Mouse (Mus musculus) spleen, postnatal 14 days (tissue): ENCODE data around the gene Zswim8.
"Not testable (repeated sequence)": the region's sequence is repeated elsewhere in the genome, so short reads cannot be mapped to it uniquely, and the experiment has no call there.

ENCODE experiments used
- DNase-seq, 2 experiments: peaks; one replicate each; pipeline ENCODE4 v3.0.0; 2021 to 2022; ENCODE audit warnings: low spot score in 2 of 2

Zswim8 gene

GRCm38 (mm10) chr14:20693589-20694101 lies 13.7 kb upstream of the Zswim8 start:
- no peak for DNase-seq

GRCm38 (mm10) chr14:20694185-20694883 lies 13.0 kb upstream of the Zswim8 start:
- DNase-seq: no peak

GRCm38 (mm10) chr14:20694884-20695760 lies 12.2 kb upstream of the Zswim8 start, which contains the start of gene Fut11:
Gene Fut11 (plus strand): TSS chr14:20694968.
- DNase-seq: peak; percentile 70 to 72

DNA sequence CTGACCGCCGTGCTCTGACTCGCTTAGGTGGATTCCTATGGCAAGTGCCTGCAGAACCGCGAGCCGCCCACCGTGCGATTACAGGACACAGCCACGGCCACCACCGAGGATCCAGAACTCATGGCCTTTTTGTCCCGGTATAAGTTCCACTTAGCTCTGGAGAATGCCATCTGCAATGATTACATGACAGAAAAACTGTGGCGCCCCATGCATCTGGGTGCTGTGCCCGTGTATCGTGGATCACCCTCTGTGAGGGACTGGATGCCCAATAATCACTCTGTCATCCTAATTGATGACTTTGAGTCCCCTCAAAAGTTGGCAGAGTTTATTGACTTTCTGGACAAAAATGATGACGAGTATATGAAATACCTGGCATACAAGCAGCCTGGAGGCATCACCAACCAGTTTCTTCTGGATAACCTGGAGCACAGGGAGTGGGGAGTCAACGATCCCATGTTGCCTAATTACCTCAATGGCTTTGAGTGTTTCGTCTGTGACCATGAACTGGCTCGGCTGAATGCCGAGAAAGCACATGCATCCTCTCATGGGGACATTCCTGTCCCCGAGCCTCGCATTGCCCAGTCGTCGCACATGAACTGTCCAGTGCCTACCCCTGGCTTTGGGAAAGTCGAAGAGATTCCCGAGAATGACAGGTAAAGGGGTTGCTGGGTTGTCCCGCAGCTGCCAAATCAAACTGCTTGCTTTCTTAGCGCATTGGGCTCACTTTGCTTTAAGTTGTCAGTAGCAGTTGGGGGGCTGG lies 11.4 kb upstream of the Zswim8 start:
- DNase-seq: no peak

DNA sequence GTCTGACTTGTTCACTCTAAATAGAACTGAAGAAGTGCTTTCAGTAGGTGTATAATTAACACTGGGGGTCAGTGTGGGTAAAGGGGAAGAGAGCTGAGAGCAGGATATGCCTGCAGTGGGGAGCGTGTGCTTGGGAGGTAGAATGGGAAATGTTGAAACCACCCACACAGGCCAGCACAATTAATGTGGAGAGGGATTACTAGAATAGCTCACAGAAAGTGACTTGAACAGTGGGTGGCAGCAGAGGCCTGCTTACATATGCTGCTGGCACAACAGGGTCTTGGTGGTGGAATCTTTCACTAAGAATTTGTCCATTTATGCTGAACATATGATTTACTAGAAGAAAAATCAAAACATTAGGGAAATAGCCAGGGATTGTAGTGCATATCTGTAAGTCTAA lies 10.4 kb upstream of the Zswim8 start:
- no peak for DNase-seq

DNA sequence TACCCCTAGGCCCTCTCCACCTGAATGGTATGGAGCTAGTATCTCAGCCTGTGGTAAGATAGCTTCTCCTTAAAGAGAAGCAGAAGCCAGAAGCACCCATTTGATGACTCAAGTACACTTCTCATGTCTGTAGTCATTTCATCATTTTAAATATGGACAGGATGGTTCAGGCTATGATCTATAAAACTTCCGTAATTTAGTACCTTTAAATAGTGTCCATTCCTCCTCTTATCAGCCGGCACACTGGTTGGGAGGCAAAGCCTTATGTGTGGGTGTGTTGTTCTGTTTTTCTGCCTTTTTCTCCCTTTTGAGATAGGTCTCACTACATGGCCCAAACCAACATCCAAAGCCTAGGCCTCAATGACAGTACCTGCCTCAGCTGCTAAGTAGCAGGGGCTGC lies 8.8 kb upstream of the Zswim8 start:
- DNase-seq: no peak

DNA sequence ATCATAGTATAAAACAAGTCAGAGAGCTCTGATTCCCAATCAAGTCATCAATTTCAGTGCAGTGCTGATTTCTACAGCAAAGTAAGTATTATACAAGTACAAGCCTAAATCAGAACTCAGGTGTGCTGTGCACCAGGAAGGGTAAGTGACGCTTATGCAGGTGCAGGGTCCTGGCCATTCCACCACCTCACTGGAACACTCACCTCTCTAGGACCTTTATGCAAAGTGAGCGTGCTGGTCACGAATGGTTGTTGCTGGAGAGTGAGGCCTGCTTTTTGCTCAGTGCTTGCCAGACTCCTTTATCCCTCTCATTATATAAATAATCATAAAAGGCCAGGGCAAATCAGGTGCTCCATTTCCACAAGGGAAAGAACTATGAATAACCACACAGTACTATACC lies 7.0 kb upstream of the Zswim8 start:
- DNase-seq: no peak

DNA sequence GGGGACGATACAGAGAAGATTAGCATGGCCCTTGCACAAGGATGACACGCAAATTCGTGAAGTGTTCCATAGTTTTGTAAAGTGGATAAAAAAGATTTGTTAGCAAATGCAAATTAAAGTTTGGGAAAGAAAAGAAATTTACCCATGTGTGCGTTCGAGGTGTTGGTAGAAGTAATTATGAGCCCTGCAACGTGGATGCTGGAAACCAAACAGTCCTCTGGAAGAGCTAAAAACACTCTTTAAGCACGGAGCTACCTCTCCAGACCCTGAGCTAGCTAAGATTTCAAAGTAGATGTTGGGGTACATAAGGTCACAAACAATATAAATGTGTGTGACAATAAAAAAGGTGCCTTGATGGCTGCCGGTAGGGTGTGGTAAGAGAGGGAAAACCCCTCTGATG lies 5.8 kb upstream of the Zswim8 start:
- no peak for DNase-seq

DNA sequence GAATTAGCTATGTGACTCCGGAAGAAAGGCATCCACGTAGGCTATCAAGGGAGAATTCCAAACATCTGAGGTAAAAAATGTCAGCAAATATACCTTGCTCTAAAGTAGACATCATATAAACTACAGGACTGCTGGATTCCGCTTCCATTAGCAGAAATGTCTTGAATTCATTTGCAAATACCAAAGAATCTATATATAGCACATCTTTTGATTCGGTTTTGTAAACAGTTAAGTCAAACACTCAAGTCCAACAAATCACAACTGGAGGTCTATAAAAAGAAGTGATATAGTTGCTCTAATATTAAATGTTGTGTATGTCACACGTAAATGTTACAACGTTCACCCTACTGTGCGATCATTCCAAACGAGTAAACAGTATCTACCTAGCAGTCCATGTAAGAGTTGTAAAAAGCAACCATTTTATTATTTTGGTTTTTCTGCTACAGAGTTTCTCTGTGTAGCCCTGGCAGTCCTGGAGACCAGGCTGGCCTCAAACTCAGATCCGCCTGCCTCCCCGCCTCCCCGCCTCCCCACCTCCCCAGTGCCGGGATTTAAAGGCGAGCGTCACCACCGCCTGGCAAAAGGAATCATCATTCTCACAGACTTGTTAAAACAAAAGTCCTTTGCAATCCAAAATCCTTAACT lies 5.1 kb upstream of the Zswim8 start:
- DNase-seq: no peak

DNA sequence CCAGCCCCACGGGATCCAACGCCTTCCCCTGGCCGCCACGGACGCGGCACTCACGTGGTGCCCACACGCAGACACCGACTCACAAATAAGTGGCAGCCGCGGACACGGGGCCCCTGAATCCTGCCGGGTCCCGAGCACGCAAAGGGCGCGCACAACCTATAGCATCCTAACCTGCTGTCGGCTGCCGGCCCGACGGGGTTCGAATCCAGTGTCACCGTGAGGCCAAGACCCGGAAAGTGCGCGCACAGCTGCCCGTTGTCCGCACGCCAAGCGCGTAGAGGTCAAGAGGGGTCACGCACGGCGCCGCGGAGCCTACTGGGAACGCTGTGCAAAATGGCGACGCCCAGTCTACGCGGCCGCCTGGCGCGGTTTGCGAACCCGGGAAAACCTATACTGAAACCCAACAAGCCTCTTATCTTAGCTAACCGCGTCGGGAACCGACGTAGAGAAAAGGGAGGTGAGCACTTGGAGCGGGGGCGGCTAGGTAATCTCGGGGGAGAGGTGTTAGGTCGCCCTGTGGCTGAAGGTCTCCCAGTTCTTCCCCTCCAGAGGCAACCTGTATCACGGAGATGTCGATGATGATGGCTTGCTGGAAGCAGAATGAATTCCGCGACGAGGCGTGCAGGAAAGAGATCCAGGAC lies 4.5 kb upstream of the Zswim8 start, which contains the start of gene Chchd1:
Gene Chchd1 (plus strand): TSS at position 266 of the 641 bp plus-strand sequence.
- peak; percentile 77 to 88 for DNase-seq

DNA sequence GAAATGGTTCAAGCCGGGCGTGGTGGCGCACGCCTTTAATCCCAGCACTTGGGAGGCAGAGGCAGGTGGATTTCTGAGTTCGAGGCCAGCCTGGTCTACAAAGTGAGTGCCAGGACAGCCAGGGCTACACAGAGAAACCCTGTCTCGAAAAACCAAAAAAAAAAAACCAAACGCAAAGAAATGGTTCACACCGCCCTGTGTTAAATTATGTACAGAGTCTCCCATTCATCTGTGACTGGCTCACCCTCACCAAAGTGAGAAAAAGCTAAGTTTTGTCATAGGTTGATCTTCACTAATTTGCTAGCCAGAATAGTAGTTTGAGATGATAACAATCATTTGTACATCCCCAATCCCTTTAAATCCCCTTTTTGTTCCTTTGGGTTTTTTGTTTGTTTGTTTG lies 3.9 kb upstream of the Zswim8 start:
- DNase-seq: not testable (repeated sequence)

DNA sequence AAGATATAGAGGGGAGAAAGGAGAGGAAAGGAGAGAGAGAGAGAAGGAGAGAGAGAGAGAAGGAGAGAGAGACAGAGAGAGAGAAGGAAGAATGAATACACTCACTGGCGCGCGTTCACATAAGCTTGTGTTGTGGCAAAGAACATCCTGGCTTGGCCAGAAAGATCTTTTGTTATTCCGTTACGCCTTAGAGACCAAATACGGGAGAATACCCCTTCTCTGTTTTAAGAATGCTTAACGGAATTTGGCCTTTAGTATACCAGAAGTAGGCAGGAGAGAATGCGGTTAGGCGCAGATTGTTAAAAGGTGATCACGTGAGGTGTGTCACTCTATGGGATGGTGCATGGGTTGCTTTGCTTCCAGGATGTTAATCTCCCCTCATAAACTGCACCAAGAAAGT lies 887 bp downstream of the Zswim8 start:
- DNase-seq: no peak

DNA sequence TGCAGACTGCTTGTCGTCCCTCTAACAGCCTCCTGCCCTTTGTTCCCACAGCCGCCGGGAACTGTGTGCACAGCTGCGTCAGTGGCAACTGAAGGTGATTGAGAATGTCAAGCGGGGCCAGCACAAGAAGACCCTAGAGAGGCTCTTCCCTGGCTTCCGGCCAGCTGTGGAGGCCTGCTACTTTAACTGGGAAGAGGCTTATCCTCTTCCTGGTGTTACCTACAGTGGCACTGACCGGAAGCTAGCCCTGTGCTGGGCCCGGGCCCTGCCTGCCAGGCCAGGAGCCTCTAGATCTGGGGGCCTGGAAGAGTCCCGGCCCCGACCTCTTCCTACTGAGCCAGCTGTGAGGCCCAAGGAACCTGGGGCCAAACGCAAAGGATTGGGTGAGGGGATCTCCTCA lies 6.5 kb downstream of the Zswim8 start:
- no peak for DNase-seq

DNA sequence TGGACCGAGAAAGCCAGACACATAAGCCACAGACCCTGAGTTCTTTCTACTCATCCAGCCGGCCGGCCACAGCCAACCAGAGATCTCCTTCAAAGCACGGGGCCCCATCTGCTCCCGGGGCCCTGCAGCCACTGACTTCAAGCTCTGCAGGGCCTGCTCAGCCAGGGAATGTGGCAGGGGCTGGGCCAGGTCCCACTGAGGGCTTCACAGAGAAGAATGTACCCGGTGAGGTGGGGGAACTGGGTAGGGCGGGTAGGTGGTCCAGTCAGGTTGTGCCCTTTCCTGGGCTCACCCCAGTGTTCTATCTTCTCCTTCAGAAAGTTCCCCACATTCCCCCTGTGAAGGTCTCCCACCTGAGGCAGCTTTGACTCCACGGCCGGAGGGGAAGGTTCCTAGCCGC lies 11.1 kb downstream of the Zswim8 start:
- DNase-seq: no peak

DNA sequence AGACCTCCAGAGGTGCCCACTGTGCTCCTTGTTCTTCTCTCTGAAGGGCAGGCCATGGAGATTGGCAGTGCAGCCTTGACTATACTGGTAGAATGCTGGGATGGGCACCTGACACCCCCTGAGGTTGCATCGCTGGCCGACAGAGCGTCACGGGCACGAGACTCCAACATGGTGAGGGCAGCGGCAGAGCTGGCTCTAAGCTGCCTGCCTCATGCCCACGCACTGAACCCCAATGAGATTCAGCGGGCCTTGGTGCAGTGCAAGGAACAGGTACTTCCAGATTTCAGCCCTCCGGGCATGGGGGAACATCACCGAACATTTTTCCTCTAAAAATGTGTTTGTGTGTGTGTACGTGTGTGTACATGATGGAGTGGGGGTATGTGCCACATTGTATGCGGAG lies 12.4 kb downstream of the Zswim8 start:
- no peak for DNase-seq

DNA sequence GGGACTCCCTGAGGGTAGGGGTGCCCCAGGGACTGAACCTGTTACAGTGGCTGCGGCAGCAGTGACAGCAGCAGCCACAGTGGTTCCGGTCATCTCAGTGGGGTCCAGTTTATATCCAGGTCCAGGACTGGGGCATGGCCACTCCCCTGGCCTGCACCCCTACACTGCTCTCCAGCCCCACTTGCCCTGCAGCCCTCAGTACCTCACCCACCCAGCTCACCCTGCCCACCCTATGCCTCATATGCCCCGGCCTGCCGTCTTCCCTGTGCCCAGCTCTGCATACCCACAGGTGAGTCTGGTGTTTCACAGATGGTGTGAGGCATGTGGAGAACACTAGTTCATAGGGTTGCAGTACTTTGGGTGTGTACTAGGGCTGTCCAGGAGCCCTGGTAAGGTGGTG lies 14.0 kb downstream of the Zswim8 start:
- DNase-seq: no peak

- DNase-seq: no peak
These were observed 15.7 kb downstream of the Zswim8 start for GRCm38 (mm10) chr14:20723006-20723405.

- DNase-seq: peak in 1 of 2 experiments; percentile 46
These were observed 16.7 kb downstream of the Zswim8 start for GRCm38 (mm10) chr14:20724043-20724442.

GRCm38 (mm10) chr14:20725660-20726339 lies 18.4 kb downstream of the Zswim8 start:
- no peak for DNase-seq

GRCm38 (mm10) chr14:20729871-20730270 lies 22.5 kb downstream of the Zswim8 start:
- DNase-seq: no peak
